Mouse (Mus musculus) kidney, adult 2 months (tissue): ENCODE measurements around the gene Nr5a1.

Experiments
- CTCF ChIP-seq: fragments of 200-500 bp; conservative IDR thresholded peaks from 2 replicates; pipeline ENCODE4 v1.5.1; 2011; ENCODE audit warnings: low read depth, mild to moderate bottlenecking, control low read depth, low read length, moderate library complexity, mixed read lengths; ENCODE audit not compliant: insufficient read depth, insufficient read length
- POLR2A ChIP-seq: fragments of 200-500 bp; IDR thresholded peaks from one replicate; pipeline ENCODE4 v1.6.1; 2011; ENCODE audit warnings: low read depth, low read length, control low read depth

GRCm38 (mm10) chr2:38719354-38719753, 5.0 kb upstream of the Nr5a1 start:
- no peak for TF ChIP-seq POLR2A
- no peak for TF ChIP-seq CTCF
